Mouse (Mus musculus) midbrain, embryonic 10.5 days (tissue): ENCODE data around the gene Rpap1. TPM values are rescaled to one million over a fixed set of nuclear protein-coding genes. Genes with fewer than 3 reads are reported as not detected.
A peak's percentile ranks its signal among the peaks of the same experiment; 100 is the strongest.

Experiments
- DNase-seq: peaks from one replicate; pipeline ENCODE4 v3.0.0-alpha.2; 2017; ENCODE audit warnings: low spot score
- H3K27ac ChIP-seq: fragments of 300-500 bp; sonication (generic); replicated peaks from 2 replicates; pipeline ENCODE4 v1.5.1; 2016; ENCODE audit warnings: mild to moderate bottlenecking
- H3K27me3 ChIP-seq: fragments of 300-500 bp; sonication (generic); 2 replicates; pipeline ENCODE4 v1.6.1; 2016; ENCODE audit warnings: low read depth, mild to moderate bottlenecking; ENCODE audit not compliant: poor library complexity, severe bottlenecking
- H3K36me3 ChIP-seq: fragments of 300-500 bp; sonication (generic); 2 replicates; pipeline ENCODE4 v1.6.1; 2016; ENCODE audit warnings: mild to moderate bottlenecking, moderate library complexity
- H3K4me1 ChIP-seq: fragments of 300-500 bp; sonication (generic); 2 replicates; pipeline ENCODE4 v1.6.1; 2016
- H3K4me3 ChIP-seq: fragments of 300-500 bp; sonication (generic); 2 replicates; pipeline ENCODE4 v1.5.1; 2016; ENCODE audit warnings: mild to moderate bottlenecking, moderate library complexity
- H3K9me3 ChIP-seq: fragments of 300-500 bp; sonication (generic); replicated peaks from 2 replicates; pipeline ENCODE4 v1.6.1; 2016; ENCODE audit warnings: mild to moderate bottlenecking
- WGBS: fragments of 180-500 bp; shearing (Covaris S2); methylation state at CpG from one replicate; pipeline ENCODE4 v1.1.7; 2016; 5-methylcytosine and 5-hydroxymethylcytosine counted together
- polyA plus RNA-seq: library from polyadenylated mRNA; unstranded; fragments of >200 nt; fragmentation: Nextera tagmentation; extraction: Ambion mirVana; gene quantifications from 2 replicates; pipeline ENCODE4 v1.2.1, GENCODE M21; 2016

The Rpap1 gene
- polyA plus RNA-seq: 39.8 and 41.0 TPM in 2 replicates

DNA sequence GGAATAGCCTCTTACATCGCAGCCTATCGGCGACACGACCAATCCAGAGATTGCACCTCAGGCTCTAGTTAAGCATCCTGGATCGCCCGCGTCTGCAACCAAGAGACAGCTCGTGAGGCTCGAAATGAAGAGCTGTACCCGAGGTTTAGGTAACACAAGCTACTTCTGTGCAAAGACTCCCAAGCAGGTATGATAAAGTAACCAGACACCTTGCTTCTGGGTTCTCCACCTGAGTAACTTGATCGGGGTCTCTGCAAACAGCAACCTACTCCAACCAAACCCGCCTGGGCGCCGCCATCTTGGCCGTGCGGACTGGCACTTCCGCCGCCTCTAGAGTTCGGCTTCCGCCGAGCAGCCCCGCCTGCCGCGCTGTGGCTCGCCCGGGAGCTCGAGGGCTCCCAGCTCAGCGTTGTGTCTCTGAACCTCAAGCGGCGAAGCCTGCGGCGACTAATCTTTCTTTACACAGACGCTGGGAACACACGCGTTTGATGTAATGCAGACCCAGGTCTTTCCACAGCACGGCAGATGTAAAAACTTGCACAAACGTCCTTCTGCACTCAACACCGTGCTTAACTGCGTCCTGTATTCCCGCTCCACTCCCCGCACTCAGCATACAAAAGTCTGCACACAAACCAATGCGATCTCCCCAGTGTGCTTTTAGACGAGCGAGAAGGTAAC, at the start of gene Rpap1:
TSS of gene Rpap1 (minus strand) at position 332 of the 678 bp plus-strand sequence.
- under 1% methylated on average over 44 of the region's 44 CpGs for WGBS
- Histone ChIP-seq H3K27ac (peak within 1 kb of the TSS; percentile 92), H3K9me3 (0 out of 2 replicates have a peak, but pooled peaks cover 2% of the 10 kb centered on the region), H3K27me3 (peaks cover 7% of the 10 kb centered on the region; the same call in 1 of the 2 replicates), H3K4me1 (peaks cover 15% of the 10 kb centered on the region), H3K4me3 (peak within 1 kb of the TSS; percentile 76), H3K36me3 (peaks cover 31% of the 10 kb centered on the region)
- peak; percentile 90 for DNase-seq

DNA sequence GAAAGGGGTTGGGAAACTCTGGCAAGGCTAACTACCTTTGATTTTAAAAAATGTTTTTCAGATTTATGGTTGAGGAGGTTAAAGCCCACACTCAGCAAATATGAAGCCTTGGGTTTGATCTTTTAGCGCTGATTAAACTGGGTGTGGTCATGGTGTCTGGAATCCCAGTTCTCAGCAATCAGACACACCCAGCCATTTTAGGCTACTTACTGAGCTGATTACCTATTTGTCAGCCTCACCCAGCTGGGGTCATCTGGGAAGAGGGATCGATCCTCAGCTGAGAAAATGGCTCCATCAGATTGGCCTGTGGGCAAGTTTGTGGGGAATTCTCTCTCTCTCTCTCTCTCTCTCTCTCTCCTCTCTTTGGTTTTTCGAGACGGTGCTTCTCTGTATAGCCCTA, 46.9 kb upstream of the Rpap1 start:
- 86% methylated on average over 4 of the region's 4 CpGs for WGBS
- DNase-seq: no peak
- no peaks in the 10 kb centered on the region for H3K9me3 ChIP-seq
- H3K27me3 ChIP-seq: no peaks in the 10 kb centered on the region
- H3K36me3 ChIP-seq: no peaks in the 10 kb centered on the region
- H3K4me1 ChIP-seq: no peaks in the 10 kb centered on the region
- H3K27ac ChIP-seq: no peak overlapping the region
- H3K4me3 ChIP-seq: no peak overlapping the region

DNA sequence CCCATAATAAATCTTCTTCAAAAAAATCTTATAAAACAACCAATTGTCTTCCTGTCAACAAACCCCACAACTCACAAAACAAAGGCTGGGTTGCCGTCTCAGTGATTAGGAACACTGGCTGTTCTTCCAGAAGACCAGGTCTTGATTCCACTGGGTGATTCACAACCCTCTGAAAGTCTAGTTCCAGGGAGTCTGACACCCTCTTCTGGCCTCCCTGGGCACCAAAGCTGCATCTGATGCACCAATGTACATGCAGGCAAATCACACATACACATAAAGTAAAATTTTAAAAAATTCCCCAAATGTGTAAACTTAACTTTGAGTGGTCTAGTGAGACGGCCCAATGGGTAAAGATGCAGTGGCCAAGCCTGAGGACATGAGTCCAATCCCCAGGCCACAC, 43.2 kb upstream of the Rpap1 start:
- no peak overlapping the region for H3K4me3 ChIP-seq
- DNase-seq: no peak
- H3K36me3 ChIP-seq: no peaks in the 10 kb centered on the region
- H3K27ac ChIP-seq: no peak overlapping the region
- H3K9me3 ChIP-seq: no peaks in the 10 kb centered on the region
- 82% methylated on average over 2 of the region's 2 CpGs for WGBS
- no peaks in the 10 kb centered on the region for H3K4me1 ChIP-seq
- H3K27me3 ChIP-seq: no peaks in the 10 kb centered on the region

DNA sequence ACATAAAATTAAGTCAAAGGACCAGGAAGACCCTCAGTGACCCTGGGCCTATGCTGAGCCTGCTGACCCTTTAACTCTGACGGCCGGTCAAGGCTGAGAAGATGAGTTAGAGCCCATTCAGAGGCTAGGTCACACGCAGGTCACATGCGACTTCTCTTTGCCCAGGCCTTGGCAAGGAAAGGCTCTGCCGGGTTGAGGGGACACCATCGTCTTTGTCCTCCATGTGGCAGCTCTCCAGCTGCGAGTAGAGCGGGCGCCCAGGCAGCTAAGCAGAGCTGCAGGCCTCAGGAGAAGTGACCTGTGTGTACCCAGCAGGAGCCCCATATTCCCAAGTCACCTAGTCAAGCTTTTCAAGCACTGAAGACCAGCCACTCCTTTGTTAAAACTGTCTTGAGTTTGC, 33.8 kb upstream of the Rpap1 start:
- H3K36me3 ChIP-seq: peaks cover 21% of the 10 kb centered on the region
- H3K4me1 ChIP-seq: 0 out of 2 replicates have a peak, but pooled peaks cover 2% of the 10 kb centered on the region
- 89% methylated on average over 9 of the region's 9 CpGs for WGBS
- H3K27ac ChIP-seq: no peak overlapping the region
- no peaks in the 10 kb centered on the region for H3K27me3 ChIP-seq
- DNase-seq: no peak
- H3K4me3 ChIP-seq: no peak overlapping the region
- H3K9me3 ChIP-seq: no peaks in the 10 kb centered on the region

DNA sequence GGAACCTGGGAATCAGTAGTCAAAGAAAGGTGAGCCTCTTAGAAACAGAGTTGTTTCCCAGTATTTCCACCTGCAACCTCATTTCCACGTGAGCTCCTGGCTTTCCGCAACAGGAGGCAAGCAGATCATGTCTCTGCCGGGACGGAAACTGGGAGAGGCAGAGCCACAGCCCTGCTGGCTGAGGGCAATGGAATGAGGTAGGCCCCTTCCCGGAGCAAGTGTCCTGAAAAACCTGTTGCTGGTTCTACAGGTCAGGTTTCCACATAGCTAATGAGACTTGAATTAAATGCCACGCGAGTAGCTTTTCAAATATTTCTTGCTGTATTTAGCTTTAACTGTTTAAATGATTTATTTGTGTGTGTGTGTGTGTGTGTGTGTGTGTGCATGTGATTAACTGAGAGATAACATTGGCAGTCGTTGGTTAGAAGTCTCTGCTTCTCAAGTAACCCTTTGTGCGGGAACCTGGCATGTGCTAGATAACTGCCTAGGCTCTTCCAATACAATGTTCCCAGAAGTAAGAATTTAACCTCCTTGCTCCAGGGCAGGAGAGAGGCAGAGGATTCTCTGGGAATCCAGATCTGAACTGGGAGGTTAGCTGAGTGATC, 31.4 kb upstream of the Rpap1 start:
- Histone ChIP-seq H3K36me3 (peaks cover 44% of the 10 kb centered on the region), H3K27me3 (no peaks in the 10 kb centered on the region), H3K27ac (no peak overlapping the region), H3K9me3 (no peaks in the 10 kb centered on the region), H3K4me1 (0 out of 2 replicates have a peak, but pooled peaks cover 2% of the 10 kb centered on the region), H3K4me3 (no peak overlapping the region)
- no peak for DNase-seq
- WGBS: 71% methylated on average over 9 of the region's 9 CpGs

DNA sequence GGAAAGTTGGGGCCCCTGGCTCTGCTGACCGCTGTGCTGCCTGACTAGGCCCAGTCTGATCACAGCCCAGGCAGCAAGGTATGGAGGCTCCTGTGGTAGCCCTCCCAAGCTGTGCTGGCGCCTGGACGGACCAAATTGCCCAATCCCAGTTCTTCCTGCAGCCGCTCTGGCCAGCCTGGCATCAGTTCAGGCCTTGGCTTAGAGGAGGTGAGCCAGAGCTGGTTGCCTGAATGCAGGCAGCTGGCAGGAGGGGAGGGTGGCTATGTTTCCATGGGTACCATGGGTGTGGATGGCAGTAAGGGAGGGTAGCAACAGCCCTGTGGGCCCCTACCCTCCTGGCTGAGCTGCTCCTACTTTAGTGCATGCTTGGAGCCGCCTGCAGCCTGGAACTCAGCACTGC, 29.7 kb upstream of the Rpap1 start:
- no peak for DNase-seq
- Histone ChIP-seq H3K4me1 (0 out of 2 replicates have a peak, but pooled peaks cover 2% of the 10 kb centered on the region), H3K4me3 (no peak overlapping the region), H3K9me3 (no peaks in the 10 kb centered on the region), H3K36me3 (peaks cover 62% of the 10 kb centered on the region), H3K27me3 (no peaks in the 10 kb centered on the region), H3K27ac (0 out of 2 replicates have a peak overlapping the region, but pooled peaks have one; percentile 17)
- WGBS: 87% methylated on average over 5 of the region's 5 CpGs

DNA sequence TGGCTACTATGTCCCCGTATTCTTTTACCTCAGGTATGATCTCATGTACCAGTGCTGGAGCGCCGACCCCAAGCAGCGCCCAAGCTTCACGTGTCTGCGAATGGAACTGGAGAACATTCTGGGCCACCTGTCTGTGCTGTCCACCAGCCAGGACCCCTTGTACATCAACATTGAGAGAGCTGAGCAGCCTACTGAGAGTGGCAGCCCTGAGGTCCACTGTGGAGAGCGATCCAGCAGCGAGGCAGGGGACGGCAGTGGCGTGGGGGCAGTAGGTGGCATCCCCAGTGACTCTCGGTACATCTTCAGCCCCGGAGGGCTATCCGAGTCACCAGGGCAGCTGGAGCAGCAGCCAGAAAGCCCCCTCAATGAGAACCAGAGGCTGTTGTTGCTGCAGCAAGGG, 29.3 kb upstream of the Rpap1 start:
- Histone ChIP-seq H3K27ac (no peak overlapping the region), H3K9me3 (no peaks in the 10 kb centered on the region), H3K27me3 (no peaks in the 10 kb centered on the region), H3K4me3 (no peak overlapping the region), H3K4me1 (0 out of 2 replicates have a peak, but pooled peaks cover 2% of the 10 kb centered on the region), H3K36me3 (peaks cover 66% of the 10 kb centered on the region)
- WGBS: 97% methylated on average over 13 of the region's 13 CpGs
- no peak for DNase-seq

DNA sequence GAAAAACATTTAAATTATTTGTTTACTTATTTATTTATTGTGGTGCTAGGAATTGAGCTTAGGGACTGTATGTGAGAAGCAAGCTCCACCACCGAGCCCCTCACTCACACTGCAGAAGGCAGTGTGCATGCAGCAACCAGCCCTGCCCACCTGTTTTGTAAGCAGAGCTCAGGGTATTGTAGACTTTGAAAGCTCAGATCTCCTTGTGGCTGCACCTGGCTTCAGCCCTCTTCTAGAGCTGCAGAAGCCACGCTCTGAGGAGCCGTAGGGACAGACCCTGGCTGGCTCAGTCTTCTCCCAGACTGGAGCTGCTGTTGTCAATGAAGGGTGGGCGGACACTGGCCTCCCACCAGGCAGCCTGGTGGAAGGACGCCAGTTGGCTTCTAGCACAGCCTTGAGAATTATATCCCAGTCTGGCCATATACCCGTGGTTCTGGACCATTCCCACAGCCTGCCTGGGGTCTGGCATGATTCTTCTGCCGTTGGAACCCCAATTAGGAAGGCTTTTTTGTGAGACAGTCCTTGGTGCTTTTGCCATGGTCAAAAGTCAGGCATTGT, 27.1 kb upstream of the Rpap1 start:
- no peak overlapping the region for H3K4me3 ChIP-seq
- no peak for DNase-seq
- H3K4me1 ChIP-seq: 0 out of 2 replicates have a peak, but pooled peaks cover 2% of the 10 kb centered on the region
- peaks cover 88% of the 10 kb centered on the region for H3K36me3 ChIP-seq
- H3K27me3 ChIP-seq: no peaks in the 10 kb centered on the region
- H3K9me3 ChIP-seq: no peaks in the 10 kb centered on the region
- 83% methylated on average over 7 of the region's 7 CpGs for WGBS
- H3K27ac ChIP-seq: no peak overlapping the region

DNA sequence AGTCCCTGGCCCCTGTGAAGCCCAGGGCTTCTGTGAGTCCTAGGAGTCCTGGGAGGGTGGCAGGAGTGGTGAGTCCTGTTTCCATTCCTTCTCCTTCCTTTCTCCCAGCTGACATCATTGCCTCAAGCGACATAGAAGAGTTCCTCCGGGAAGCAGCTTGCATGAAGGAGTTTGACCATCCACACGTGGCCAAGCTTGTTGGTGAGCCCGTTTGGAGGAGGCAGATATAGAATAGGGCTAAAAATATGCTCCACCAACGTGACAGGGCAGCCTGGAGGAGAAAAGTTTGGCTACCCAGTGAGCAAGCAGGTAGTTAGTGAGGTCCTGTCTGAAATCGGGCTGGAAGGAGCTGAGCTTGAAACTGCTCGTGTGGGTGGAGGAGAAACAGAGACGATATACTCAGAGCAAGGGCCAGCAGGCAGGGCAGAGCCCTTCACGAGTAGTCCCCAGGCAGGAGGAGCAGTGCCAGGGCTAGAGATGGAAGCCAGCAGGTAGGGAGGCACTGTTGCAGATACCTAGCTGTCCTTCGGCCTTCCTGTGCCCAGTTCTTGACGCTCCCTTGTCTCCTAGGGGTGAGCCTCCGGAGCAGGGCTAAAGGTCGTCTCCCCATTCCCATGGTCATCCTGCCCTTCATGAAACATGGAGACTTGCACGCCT, 24.3 kb upstream of the Rpap1 start:
- WGBS: 91% methylated on average over 14 of the region's 14 CpGs
- H3K4me3 ChIP-seq: no peak overlapping the region
- no peak for DNase-seq
- peaks cover 99% of the 10 kb centered on the region for H3K36me3 ChIP-seq
- no peaks in the 10 kb centered on the region for H3K9me3 ChIP-seq
- H3K27ac ChIP-seq: no peak overlapping the region
- peaks cover 24% of the 10 kb centered on the region for H3K4me1 ChIP-seq
- H3K27me3 ChIP-seq: no peaks in the 10 kb centered on the region

DNA sequence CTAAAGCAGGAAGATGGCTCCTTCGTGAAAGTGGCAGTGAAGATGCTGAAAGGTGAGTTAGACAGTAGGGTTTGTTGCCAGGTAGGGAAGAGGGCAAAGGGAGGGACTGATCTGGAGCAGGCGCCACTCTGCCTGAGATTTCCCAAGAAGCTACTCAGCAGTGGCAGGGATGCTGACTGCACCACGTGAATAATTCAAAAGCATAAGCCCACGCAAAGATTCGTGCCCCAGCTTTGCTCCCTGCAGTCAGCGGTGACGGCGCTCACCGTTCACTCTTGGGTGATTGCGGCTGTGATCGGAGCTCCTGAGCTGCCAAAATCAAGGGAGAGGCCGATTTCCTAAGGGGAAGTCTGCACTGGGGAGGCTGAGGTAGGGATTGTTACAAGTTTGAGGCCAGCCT, 23.6 kb upstream of the Rpap1 start:
- Histone ChIP-seq H3K9me3 (no peaks in the 10 kb centered on the region), H3K27ac (no peak overlapping the region; the same call in 1 of the 2 replicates), H3K27me3 (peaks cover 2% of the 10 kb centered on the region; the same call in 1 of the 2 replicates), H3K4me1 (peaks cover 32% of the 10 kb centered on the region), H3K4me3 (no peak overlapping the region), H3K36me3 (peaks cover 99% of the 10 kb centered on the region)
- DNase-seq: no peak
- 80% methylated on average over 12 of the region's 12 CpGs for WGBS

DNA sequence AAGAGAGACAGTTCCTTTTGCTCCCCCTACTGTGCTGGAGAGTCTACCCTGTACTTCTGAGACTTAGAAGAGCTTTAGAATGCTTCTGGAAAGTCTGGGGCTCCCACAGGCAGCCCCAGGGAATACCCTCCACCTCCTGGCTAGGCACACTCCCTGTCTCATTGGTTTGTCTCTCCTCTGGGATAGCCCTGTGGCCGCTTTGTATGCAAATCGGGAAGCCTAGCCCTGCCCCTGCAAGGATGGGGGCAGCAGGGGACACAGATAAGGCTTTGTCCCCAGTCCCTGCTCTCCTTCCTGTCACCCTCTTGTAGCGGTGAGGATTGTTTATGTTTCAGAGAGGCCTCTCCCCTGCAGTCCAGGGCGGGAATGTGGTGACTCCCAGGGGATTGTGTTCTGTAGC, 21.5 kb upstream of the Rpap1 start:
- 32% methylated on average over 4 of the region's 4 CpGs for WGBS
- Histone ChIP-seq H3K27ac (0 out of 2 replicates have a peak overlapping the region, but pooled peaks have one; percentile 46), H3K9me3 (no peaks in the 10 kb centered on the region), H3K4me1 (peaks cover 52% of the 10 kb centered on the region), H3K36me3 (peaks cover 93% of the 10 kb centered on the region), H3K27me3 (peaks cover 22% of the 10 kb centered on the region), H3K4me3 (no peak overlapping the region)
- DNase-seq: no peak

DNA sequence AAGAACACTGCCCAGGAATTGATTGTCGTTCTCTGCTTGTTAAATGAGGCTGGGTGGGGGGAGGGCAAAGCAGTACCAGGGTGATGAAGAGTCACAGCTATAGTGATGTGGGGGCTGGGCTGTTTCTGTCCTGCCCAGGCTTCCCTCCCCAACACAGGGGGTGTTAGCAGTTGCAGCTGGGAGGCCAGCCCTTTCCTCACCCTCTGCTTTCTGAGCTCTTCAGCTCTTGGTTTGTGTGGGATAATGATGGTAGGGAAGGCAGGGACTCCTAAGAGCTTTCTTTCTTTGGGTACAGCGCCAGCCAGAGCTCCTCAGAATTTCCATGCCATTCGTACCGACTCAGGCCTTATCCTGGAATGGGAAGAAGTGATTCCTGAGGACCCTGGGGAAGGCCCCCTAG, 21.1 kb upstream of the Rpap1 start:
- Histone ChIP-seq H3K27ac (no peak overlapping the region), H3K36me3 (peaks cover 88% of the 10 kb centered on the region), H3K9me3 (no peaks in the 10 kb centered on the region), H3K4me3 (no peak overlapping the region), H3K4me1 (peaks cover 56% of the 10 kb centered on the region), H3K27me3 (peaks cover 27% of the 10 kb centered on the region)
- no peak for DNase-seq
- 35% methylated on average over 4 of the region's 4 CpGs for WGBS
